Mouse (Mus musculus): ENCODE measurements around the gene Avpr1a.

DNA sequence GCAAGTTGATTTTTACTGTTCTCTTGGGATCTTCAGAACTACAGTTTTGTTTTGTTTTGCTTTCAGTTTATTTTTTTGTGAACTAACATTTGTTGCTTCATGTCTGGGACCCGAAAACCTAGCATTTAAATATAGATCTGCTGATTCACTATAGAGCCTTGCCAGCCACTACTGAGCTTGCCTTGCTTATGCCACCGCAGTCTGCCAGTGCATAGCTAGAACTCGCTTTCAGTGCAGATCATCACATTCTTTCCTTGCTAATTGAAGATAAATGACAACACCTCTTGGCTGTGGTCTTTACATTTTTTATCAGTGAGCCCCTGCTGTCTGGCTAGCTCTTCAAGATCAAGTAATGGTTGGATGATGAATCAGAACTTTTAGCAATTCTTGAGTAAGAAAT lies 5.2 kb downstream of the Avpr1a start:
- TF ChIP-seq GATA1 (IDR thresholded peaks at IDR 0.05; ENCODE audit: borderline replicate concordance, low read length) (no peak), FLI1 (IDR thresholded peaks at IDR 0.05; ENCODE audit: low read length) (no peak)

Data from megakaryocyte, embryonic 14.5 days (primary cell).